Mouse (Mus musculus): ENCODE data around the gene Golga2. TPM values are rescaled to one million over a fixed set of nuclear protein-coding genes. Genes with fewer than 3 reads are reported as not detected.

Gene Golga2
- polyA plus RNA-seq, 1 experiment from 2014 or later, result 18.1 TPM

Small RNA genes lying within 50 kb of the gene (microRNA-seq; reads per million reads assigned to microRNA genes)
- gene Gm23363, result 1.2 reads per million
- 1,441 reads per million, percentile 78 among the genes with 10 or more reads in this experiment for gene Mir199b

Other genes with a start within 250 kb of the Golga2 start
- 1.9 and 2.1 TPM in 2 replicates for gene Fam78a, start 202.5 kb upstream of the Golga2 start, polyA plus RNA-seq (2014; fragmentation: Nextera tagmentation; extraction: Ambion mirVana)
- gene Plpp7, start 191.9 kb upstream of the Golga2 start, polyA plus RNA-seq (2014; fragmentation: Nextera tagmentation; extraction: Ambion mirVana), result 2.7 and 3.8 TPM in 2 replicates
- gene Prrc2b, start 136.3 kb upstream of the Golga2 start, polyA plus RNA-seq (2014; fragmentation: Nextera tagmentation; extraction: Ambion mirVana), result 62.5 and 72.5 TPM in 2 replicates
- gene Pomt1, start 50.8 kb upstream of the Golga2 start, polyA plus RNA-seq (2014; fragmentation: Nextera tagmentation; extraction: Ambion mirVana), result 18.7 TPM in 2 replicates
- gene Uck1, start 27.2 kb upstream of the Golga2 start, polyA plus RNA-seq (2014; fragmentation: Nextera tagmentation; extraction: Ambion mirVana), result 58.6 and 61.5 TPM in 2 replicates
- 272 and 354 TPM in 2 replicates for gene Swi5, start 691 bp downstream of the Golga2 start, polyA plus RNA-seq (2014; fragmentation: Nextera tagmentation; extraction: Ambion mirVana)
- 52.2 and 67.8 TPM in 2 replicates for gene Ciz1, start 64.9 kb downstream of the Golga2 start, polyA plus RNA-seq (2014; fragmentation: Nextera tagmentation; extraction: Ambion mirVana)
- 36.1 and 39.9 TPM in 2 replicates for gene Dnm1, start 66.0 kb downstream of the Golga2 start, polyA plus RNA-seq (2014; fragmentation: Nextera tagmentation; extraction: Ambion mirVana)
- 39.4 and 44.4 TPM in 2 replicates for gene 1110008P14Rik, start 94.6 kb downstream of the Golga2 start, polyA plus RNA-seq (2014; fragmentation: Nextera tagmentation; extraction: Ambion mirVana)
- 0.35 TPM in 1 of 2 replicates, not detected in the other for gene Lcn2, start 100.9 kb downstream of the Golga2 start, polyA plus RNA-seq (2014; fragmentation: Nextera tagmentation; extraction: Ambion mirVana)
- 29.0 and 32.3 TPM in 2 replicates for gene Ptges2, start 108.5 kb downstream of the Golga2 start, polyA plus RNA-seq (2014; fragmentation: Nextera tagmentation; extraction: Ambion mirVana)
- gene Naif1, start 163.1 kb downstream of the Golga2 start, polyA plus RNA-seq (2014; fragmentation: Nextera tagmentation; extraction: Ambion mirVana), result 5.6 and 6.9 TPM in 2 replicates
- 19.2 and 21.9 TPM in 2 replicates for gene Slc25a25, start 164.1 kb downstream of the Golga2 start, polyA plus RNA-seq (2014; fragmentation: Nextera tagmentation; extraction: Ambion mirVana)
- 9.8 and 12.4 TPM in 2 replicates for gene Fam102a, start 247.9 kb downstream of the Golga2 start, polyA plus RNA-seq (2014; fragmentation: Nextera tagmentation; extraction: Ambion mirVana)

Measured in limb, embryonic 11.5 days (tissue).